Mouse (Mus musculus) limb, embryonic 15.5 days (tissue): ENCODE data around the gene Ankdd1a. TPM values are rescaled to one million over a fixed set of nuclear protein-coding genes. Genes with fewer than 3 reads are reported as not detected.
A peak's percentile ranks its signal among the peaks of the same experiment; 100 is the strongest.

Experiments used
- ATAC-seq: fragments of 200-750 bp; cut with Nextera tagmentation; 2 replicates; pipeline ENCODE4 v1.8.0; 2017; ENCODE audit warnings: low read depth, moderate TSS enrichment; ENCODE audit not compliant: insufficient number of reproducible peaks, low FRiP score, low TSS enrichment
- H3K27ac ChIP-seq: fragments of 300-500 bp; sonication (generic); 2 replicates; pipeline ENCODE4 v1.5.1; 2015; ENCODE audit warnings: moderate library complexity, mild to moderate bottlenecking, inconsistent platforms
- H3K27me3 ChIP-seq: fragments of 300-500 bp; sonication (generic); 2 replicates; pipeline ENCODE4 v1.6.1; 2015; ENCODE audit warnings: inconsistent platforms
- H3K36me3 ChIP-seq: fragments of 300-500 bp; sonication (generic); 2 replicates; pipeline ENCODE4 v1.6.1; 2015; ENCODE audit warnings: inconsistent platforms
- H3K4me1 ChIP-seq: fragments of 300-500 bp; sonication (generic); 2 replicates; pipeline ENCODE4 v1.6.1; 2015; ENCODE audit warnings: inconsistent platforms
- H3K4me2 ChIP-seq: fragments of 300-500 bp; sonication (generic); 2 replicates; pipeline ENCODE4 v1.6.1; 2015; ENCODE audit warnings: mild to moderate bottlenecking, inconsistent platforms
- H3K4me3 ChIP-seq: fragments of 300-500 bp; sonication (generic); 2 replicates; pipeline ENCODE4 v1.5.1; 2015; ENCODE audit warnings: mild to moderate bottlenecking, inconsistent platforms
- H3K9ac ChIP-seq: fragments of 300-500 bp; sonication (generic); 2 replicates; pipeline ENCODE4 v1.6.1; 2015; ENCODE audit warnings: inconsistent platforms
- H3K9me3 ChIP-seq: fragments of 300-500 bp; sonication (generic); 2 replicates; pipeline ENCODE4 v1.6.1; 2016; ENCODE audit warnings: inconsistent platforms
- WGBS: fragments of 180-500 bp; shearing (Covaris S2); methylation state at CpG from one replicate; pipeline ENCODE4 v1.1.7; 2015; 5-methylcytosine and 5-hydroxymethylcytosine counted together
- polyA plus RNA-seq: library from polyadenylated mRNA; unstranded; fragments of >200 nt; fragmentation: Nextera tagmentation; extraction: Ambion mirVana; gene quantifications from 2 replicates; pipeline ENCODE4 v1.2.1, GENCODE M21; 2015

Gene Ankdd1a
- polyA plus RNA-seq, 1 experiment from 2014 or later = 0.35 TPM

GRCm38 (mm10) chr9:65552711-65553110, 32.7 kb upstream of the Ankdd1a start:
- peaks cover 45% of the 10 kb centered on the region for H3K4me1 ChIP-seq
- no peak overlapping the region for H3K9ac ChIP-seq
- H3K4me2 ChIP-seq = no peak overlapping the region
- H3K36me3 ChIP-seq = peaks cover 29% of the 10 kb centered on the region
- ATAC-seq = no peak
- H3K4me3 ChIP-seq = no peak overlapping the region
- no peaks in the 10 kb centered on the region for H3K9me3 ChIP-seq
- no peaks in the 10 kb centered on the region for H3K27me3 ChIP-seq
- H3K27ac ChIP-seq = no peak overlapping the region
- 91% methylated on average over 2 of the region's 2 CpGs for WGBS

- peak overlapping the region; percentile 92; the same call in 1 of the 2 replicates for H3K27ac ChIP-seq
- H3K9me3 ChIP-seq = no peaks in the 10 kb centered on the region
- no peak for ATAC-seq
- H3K4me3 ChIP-seq = no peak overlapping the region
- no peak overlapping the region for H3K4me2 ChIP-seq
- H3K9ac ChIP-seq = no peak overlapping the region
- peaks cover 27% of the 10 kb centered on the region for H3K36me3 ChIP-seq
- 88% methylated on average over 5 of the region's 5 CpGs for WGBS
- H3K4me1 ChIP-seq = peaks cover 47% of the 10 kb centered on the region
- no peaks in the 10 kb centered on the region for H3K27me3 ChIP-seq
These were observed 32.1 kb upstream of the Ankdd1a start for GRCm38 (mm10) chr9:65552141-65552540.

GRCm38 (mm10) chr9:65551035-65551434, 31.0 kb upstream of the Ankdd1a start:
- 8% methylated on average over 5 of the region's 5 CpGs for WGBS
- peak overlapping the region; percentile 92 for H3K27ac ChIP-seq
- H3K4me3 ChIP-seq = no peak overlapping the region
- no peak overlapping the region for H3K9ac ChIP-seq
- ATAC-seq = peak; percentile 83
- H3K4me2 ChIP-seq = no peak overlapping the region
- peaks cover 54% of the 10 kb centered on the region for H3K4me1 ChIP-seq
- no peaks in the 10 kb centered on the region for H3K27me3 ChIP-seq
- no peaks in the 10 kb centered on the region for H3K9me3 ChIP-seq
- peaks cover 16% of the 10 kb centered on the region for H3K36me3 ChIP-seq

GRCm38 (mm10) chr9:65550079-65550831, 30.3 kb upstream of the Ankdd1a start:
- no peak for ATAC-seq
- Histone ChIP-seq H3K36me3 (peaks cover 9% of the 10 kb centered on the region), H3K4me3 (no peak overlapping the region), H3K27me3 (no peaks in the 10 kb centered on the region), H3K27ac (peak overlapping the region; percentile 92), H3K4me1 (peaks cover 56% of the 10 kb centered on the region), H3K9ac (no peak overlapping the region), H3K4me2 (no peak overlapping the region), H3K9me3 (no peaks in the 10 kb centered on the region)
- 19% methylated on average over 7 of the region's 7 CpGs for WGBS

- no peak overlapping the region for H3K4me2 ChIP-seq
- H3K27ac ChIP-seq = peak overlapping the region; percentile 44
- peaks cover 52% of the 10 kb centered on the region for H3K4me1 ChIP-seq
- H3K9me3 ChIP-seq = no peaks in the 10 kb centered on the region
- no peak overlapping the region for H3K4me3 ChIP-seq
- 76% methylated on average over 5 of the region's 5 CpGs for WGBS
- H3K36me3 ChIP-seq = peaks cover 6% of the 10 kb centered on the region
- no peak for ATAC-seq
- no peaks in the 10 kb centered on the region for H3K27me3 ChIP-seq
- H3K9ac ChIP-seq = no peak overlapping the region
These were observed 29.6 kb upstream of the Ankdd1a start for GRCm38 (mm10) chr9:65549643-65550042.

GRCm38 (mm10) chr9:65549139-65549538, 29.1 kb upstream of the Ankdd1a start:
- Histone ChIP-seq H3K9me3 (no peaks in the 10 kb centered on the region), H3K27me3 (no peaks in the 10 kb centered on the region), H3K4me3 (no peak overlapping the region), H3K4me1 (peaks cover 48% of the 10 kb centered on the region), H3K4me2 (no peak overlapping the region), H3K9ac (no peak overlapping the region), H3K36me3 (peaks cover 2% of the 10 kb centered on the region), H3K27ac (no peak overlapping the region)
- ATAC-seq = no peak
- 75% methylated on average over 3 of the region's 3 CpGs for WGBS

GRCm38 (mm10) chr9:65548311-65548710, 28.3 kb upstream of the Ankdd1a start:
- no peak overlapping the region for H3K4me2 ChIP-seq
- no peak overlapping the region for H3K9ac ChIP-seq
- no peak overlapping the region for H3K27ac ChIP-seq
- H3K9me3 ChIP-seq = no peaks in the 10 kb centered on the region
- no peak for ATAC-seq
- H3K27me3 ChIP-seq = no peaks in the 10 kb centered on the region
- no peak overlapping the region for H3K4me3 ChIP-seq
- peaks cover 48% of the 10 kb centered on the region for H3K4me1 ChIP-seq
- 69% methylated on average over 8 of the region's 8 CpGs for WGBS
- no peaks in the 10 kb centered on the region for H3K36me3 ChIP-seq

- no peaks in the 10 kb centered on the region for H3K9me3 ChIP-seq
- H3K4me2 ChIP-seq = no peak overlapping the region
- no peak for ATAC-seq
- WGBS = 49% methylated on average over 4 of the region's 4 CpGs
- no peaks in the 10 kb centered on the region for H3K27me3 ChIP-seq
- H3K36me3 ChIP-seq = no peaks in the 10 kb centered on the region
- H3K4me3 ChIP-seq = no peak overlapping the region
- no peak overlapping the region for H3K27ac ChIP-seq
- peaks cover 48% of the 10 kb centered on the region for H3K4me1 ChIP-seq
- no peak overlapping the region for H3K9ac ChIP-seq
These were observed 27.9 kb upstream of the Ankdd1a start for GRCm38 (mm10) chr9:65547844-65548243.

GRCm38 (mm10) chr9:65547111-65547510, 27.1 kb upstream of the Ankdd1a start:
- whole genome bisulfite sequencing = 74% methylated on average over 5 of the region's 5 CpGs
- Histone ChIP-seq H3K9me3 (no peaks in the 10 kb centered on the region), H3K9ac (no peak overlapping the region), H3K4me3 (no peak overlapping the region), H3K4me2 (no peak overlapping the region), H3K4me1 (peaks cover 48% of the 10 kb centered on the region), H3K27me3 (no peaks in the 10 kb centered on the region), H3K27ac (no peak overlapping the region; the same call in 1 of the 2 replicates), H3K36me3 (no peaks in the 10 kb centered on the region)
- no peak for ATAC-seq

- Histone ChIP-seq H3K36me3 (no peaks in the 10 kb centered on the region), H3K27ac (no peak overlapping the region)
- no peak for ATAC-seq
These were observed 26.4 kb upstream of the Ankdd1a start for GRCm38 (mm10) chr9:65546413-65546695.

GRCm38 (mm10) chr9:65545635-65546412, 25.8 kb upstream of the Ankdd1a start:
- Histone ChIP-seq H3K4me1 (peaks cover 46% of the 10 kb centered on the region), H3K36me3 (no peaks in the 10 kb centered on the region), H3K27ac (peak overlapping the region; percentile 74), H3K27me3 (no peaks in the 10 kb centered on the region), H3K9me3 (no peaks in the 10 kb centered on the region), H3K4me2 (no peak overlapping the region), H3K9ac (no peak overlapping the region), H3K4me3 (no peak overlapping the region)
- 74% methylated on average over 10 of the region's 10 CpGs for WGBS
- no peak for ATAC-seq

More at GRCm38 (mm10) chr9:65546413-65546695, 26.4 kb upstream of the Ankdd1a start:
- no peaks in the 10 kb centered on the region for H3K9me3 ChIP-seq
- H3K27me3 ChIP-seq = no peaks in the 10 kb centered on the region
- H3K4me1 ChIP-seq = peaks cover 51% of the 10 kb centered on the region
- H3K9ac ChIP-seq = no peak overlapping the region
- WGBS = 54% methylated on average over 4 of the region's 4 CpGs
- no peak overlapping the region for H3K4me3 ChIP-seq
- no peak overlapping the region for H3K4me2 ChIP-seq

GRCm38 (mm10) chr9:65542111-65542524, 22.1 kb upstream of the Ankdd1a start:
- H3K36me3 ChIP-seq = no peaks in the 10 kb centered on the region
- H3K4me1 ChIP-seq = peaks cover 23% of the 10 kb centered on the region
- H3K4me2 ChIP-seq = no peak overlapping the region
- 75% methylated on average over 7 of the region's 7 CpGs for WGBS
- H3K27ac ChIP-seq = peak overlapping the region; percentile 68
- H3K4me3 ChIP-seq = no peak overlapping the region
- no peak overlapping the region for H3K9ac ChIP-seq
- H3K9me3 ChIP-seq = no peaks in the 10 kb centered on the region
- no peaks in the 10 kb centered on the region for H3K27me3 ChIP-seq
- no peak for ATAC-seq
